Mouse (Mus musculus) adrenal gland, postnatal 25 days (tissue): ENCODE results near the gene Adam8. TPM values are rescaled to one million over a fixed set of nuclear protein-coding genes. Genes with fewer than 3 reads are reported as not detected.

ENCODE experiments used
- DNase-seq: peaks from one replicate; pipeline ENCODE4 v3.0.0; 2021; ENCODE audit warnings: mixed read lengths
- long read RNA-seq: library from polyadenylated mRNA; stranded (forward); transcript quantifications from one replicate; pipeline ENCODE4 v2.0.0, GENCODE M21; 2021
- total RNA-seq: library from RNA; stranded (reverse); gene quantifications from 2 replicates; pipeline ENCODE4 v1.2.3, GENCODE M21; 2021

The Adam8 gene
- 1.9 and 2.1 TPM in 2 replicates for total RNA-seq
- long read RNA-seq = 0 reads

- DNase-seq = peak; percentile 59
Measured at GRCm38 (mm10) chr7:139992406-139992805, at the start of gene Adam8. Gene Adam8 (minus strand): TSS chr7:139992562.

DNA sequence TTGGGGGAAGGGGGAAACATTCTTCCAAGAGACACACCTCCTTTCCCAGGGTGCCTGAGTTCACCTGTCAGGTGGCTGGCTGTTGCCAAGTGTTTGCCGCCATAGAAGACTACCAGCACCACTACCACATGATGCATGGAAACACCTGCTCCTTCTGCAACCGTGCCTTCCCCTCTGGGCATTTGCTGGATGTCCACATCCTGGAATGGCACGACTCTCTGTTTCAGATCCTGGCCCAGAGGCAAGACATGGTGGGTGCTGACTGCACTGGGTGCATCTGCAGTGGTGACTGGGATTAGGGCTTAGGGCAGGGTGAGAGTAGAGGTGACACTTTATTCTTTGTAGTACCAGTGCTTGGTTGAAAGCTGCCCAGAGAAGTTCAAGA lies 44.8 kb upstream of the Adam8 start:
- no peak for DNase-seq

DNA sequence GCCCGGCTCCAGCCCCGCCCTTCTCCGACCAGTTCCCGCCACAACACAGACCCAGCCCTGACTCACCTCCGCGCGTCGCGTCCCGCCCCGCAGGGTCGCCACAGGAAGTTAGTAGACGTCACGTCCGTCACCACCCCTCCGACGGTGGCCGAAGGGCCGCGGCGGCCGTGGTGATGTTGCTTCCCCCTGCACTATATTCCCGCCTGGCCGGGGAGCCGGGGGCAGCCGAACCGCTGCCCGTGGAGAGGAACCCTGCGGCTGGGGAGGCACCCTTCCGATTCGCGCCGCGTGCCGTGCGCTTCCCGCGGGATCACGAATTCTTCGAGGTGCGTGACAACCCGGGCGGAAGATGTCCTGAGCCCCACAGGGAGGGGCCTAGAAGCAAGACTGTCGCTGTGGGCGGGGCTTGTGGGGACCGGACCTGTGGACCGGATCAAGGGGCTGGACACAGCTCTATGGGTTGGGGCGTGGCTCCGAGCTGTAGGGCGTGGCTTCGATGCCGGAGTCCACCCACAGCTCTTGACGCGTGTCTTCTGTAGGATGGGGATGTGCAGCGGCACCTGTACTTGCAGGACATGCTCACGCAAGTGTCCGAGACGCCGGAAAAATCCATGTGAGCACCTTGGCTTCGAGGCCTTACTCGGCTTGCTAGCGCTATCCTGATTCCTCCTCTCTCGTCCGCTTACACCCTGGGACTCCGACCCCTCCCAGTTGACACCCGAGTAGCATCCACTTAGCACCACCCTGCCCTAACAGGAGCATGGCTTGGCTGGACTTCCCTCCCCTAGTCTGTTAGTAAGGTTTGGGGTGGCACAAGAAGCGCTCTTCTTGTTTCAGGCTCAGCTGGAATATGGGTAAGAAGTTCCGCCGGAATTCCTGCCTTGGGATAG lies 44.2 kb upstream of the Adam8 start, which contains the start of the genes Zfp511 and Tubgcp2:
TSS of gene Zfp511 (plus strand) at position 111 of the 890 bp plus-strand sequence.
TSS of gene Tubgcp2 (minus strand) at position 389 of the 890 bp plus-strand sequence.
- DNase-seq = peak; percentile 96

- no peak for DNase-seq
Measured at GRCm38 (mm10) chr7:140035456-140035855, 43.1 kb upstream of the Adam8 start.

DNA sequence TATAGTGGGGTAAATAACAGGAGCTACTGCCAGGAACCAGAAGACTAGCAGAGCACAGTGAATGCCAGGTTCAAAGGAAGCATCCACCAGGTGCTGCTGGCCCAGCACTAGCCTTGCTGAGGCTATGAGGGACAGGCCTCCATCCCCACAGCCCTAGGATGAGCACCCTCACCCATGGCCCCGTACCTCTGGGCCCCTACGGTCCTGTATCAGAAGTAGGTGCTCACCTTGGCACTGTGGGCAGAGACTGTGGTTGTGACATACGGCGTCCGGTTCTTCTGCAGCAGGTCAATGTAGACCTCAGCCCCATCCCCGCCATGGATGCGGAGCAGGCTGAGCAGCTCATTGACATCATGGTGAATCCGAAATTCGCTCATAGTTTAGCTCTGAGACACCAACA lies 41.0 kb upstream of the Adam8 start:
- DNase-seq = no peak

- no peak for DNase-seq
Measured at GRCm38 (mm10) chr7:140032366-140032765, 40.0 kb upstream of the Adam8 start.

DNA sequence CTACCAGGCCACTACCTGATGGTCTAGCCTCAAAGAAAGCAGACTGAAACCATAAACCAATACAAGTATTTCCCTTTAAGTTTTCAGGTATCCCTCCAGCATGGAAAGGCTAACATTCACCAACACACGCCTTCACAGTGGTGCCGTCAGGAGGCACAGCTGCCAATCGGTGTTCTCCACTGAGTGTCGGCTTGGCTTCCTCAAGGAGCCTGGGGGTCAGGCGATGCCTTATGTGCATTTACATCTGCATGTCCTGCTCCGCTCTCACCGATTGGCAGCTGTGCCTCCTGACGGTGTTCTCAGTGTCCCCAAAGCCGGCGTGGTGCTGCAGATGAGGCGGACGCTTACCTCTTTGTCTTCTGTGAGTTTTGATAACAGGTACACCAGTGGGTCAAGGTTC lies 39.4 kb upstream of the Adam8 start:
- no peak for DNase-seq

- DNase-seq = no peak
Measured at GRCm38 (mm10) chr7:140011336-140011735, 19.0 kb upstream of the Adam8 start.

- no peak for DNase-seq
Measured at GRCm38 (mm10) chr7:140007781-140008180, 15.4 kb upstream of the Adam8 start.

- no peak for DNase-seq
Measured at GRCm38 (mm10) chr7:140006861-140007611, 14.7 kb upstream of the Adam8 start.

GRCm38 (mm10) chr7:140004666-140005065 lies 12.3 kb upstream of the Adam8 start:
- DNase-seq = no peak

- DNase-seq = no peak
Measured at GRCm38 (mm10) chr7:140001086-140001740, 8.9 kb upstream of the Adam8 start.

GRCm38 (mm10) chr7:139998691-139999350 lies 6.5 kb upstream of the Adam8 start:
- no peak for DNase-seq

DNA sequence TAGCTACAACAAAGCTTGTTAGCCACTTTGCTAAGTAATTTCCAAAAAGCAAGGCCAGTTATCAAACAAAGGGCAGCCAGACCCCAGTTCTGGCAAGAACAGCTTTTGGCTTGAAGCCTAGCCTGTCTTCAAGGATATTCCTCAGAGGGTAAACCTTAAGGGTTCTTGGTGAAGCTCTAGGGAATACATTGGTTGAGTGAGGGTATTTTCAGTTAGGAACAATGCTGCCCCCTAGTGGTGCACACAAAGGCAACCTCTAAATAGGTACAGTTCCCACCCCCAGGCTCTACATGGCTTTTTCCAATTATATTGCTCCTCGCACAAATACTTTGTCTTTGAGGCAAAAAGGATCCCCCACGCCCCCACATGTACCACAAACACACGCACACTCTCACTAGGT lies 2.3 kb upstream of the Adam8 start:
- peak; percentile 57 for DNase-seq

DNA sequence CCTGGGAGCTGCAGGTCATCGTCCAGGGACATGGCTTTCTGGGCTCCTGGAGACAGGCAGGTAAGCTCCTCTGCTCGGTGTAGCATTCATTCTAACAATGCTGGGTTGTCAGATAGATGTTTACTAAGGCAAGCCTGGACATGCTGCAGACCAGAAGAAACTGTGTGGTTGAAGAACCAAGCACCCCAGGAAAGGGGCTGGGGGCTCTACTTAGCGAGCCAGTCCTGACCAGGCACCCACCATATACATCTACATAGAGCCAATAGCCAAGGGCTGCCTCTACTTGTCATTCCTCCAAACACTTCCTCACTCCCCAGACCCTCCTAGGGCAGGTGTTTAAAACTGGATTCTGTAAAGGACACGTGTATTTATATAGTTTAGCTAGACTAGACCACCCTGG lies 1.8 kb upstream of the Adam8 start:
- DNase-seq = no peak

DNA sequence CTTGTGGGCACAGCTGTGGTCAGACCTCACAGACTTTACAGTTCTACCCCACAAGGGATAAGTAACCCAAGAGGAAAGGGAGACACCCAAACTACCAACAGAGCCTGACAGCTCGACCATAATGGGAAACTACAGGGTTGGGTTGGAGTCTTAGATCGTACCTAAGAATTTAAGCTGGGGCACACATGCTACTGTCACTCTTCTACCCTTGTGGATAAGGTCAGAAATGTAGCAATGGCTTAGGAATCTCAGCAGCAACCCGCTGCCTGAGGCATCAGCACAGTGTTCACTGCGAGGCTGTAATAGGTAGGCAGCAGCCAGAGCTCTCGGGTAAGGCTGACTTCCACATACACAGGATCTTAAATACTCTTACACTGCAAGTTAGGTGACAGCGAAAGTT lies 1.2 kb upstream of the Adam8 start:
- no peak for DNase-seq

- no peak for DNase-seq
Measured at GRCm38 (mm10) chr7:139990864-139991394, 1.4 kb downstream of the Adam8 start.

GRCm38 (mm10) chr7:139988272-139988671 lies 4.1 kb downstream of the Adam8 start:
- no peak for DNase-seq

DNA sequence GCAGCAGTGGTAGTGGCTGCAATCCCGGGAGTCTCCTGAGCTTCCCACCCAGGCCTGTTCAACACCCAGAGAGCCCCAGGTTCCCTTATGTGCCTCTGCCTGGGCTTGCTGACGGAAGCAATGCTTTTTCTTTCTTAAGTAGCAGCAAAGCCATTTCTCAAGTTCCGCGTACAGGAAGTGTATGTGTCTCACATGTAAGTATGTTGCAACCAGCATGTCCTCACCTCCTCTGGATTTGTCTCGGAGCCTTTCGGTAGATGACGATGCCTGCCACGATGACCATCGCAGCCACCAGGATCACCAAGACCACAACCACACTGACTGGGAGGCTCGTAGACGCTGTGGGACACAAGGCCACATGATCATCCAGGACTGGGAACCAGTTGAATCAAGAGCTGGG lies 7.9 kb downstream of the Adam8 start:
- no peak for DNase-seq

GRCm38 (mm10) chr7:139982058-139982457 lies 10.3 kb downstream of the Adam8 start:
- DNase-seq = no peak

DNA sequence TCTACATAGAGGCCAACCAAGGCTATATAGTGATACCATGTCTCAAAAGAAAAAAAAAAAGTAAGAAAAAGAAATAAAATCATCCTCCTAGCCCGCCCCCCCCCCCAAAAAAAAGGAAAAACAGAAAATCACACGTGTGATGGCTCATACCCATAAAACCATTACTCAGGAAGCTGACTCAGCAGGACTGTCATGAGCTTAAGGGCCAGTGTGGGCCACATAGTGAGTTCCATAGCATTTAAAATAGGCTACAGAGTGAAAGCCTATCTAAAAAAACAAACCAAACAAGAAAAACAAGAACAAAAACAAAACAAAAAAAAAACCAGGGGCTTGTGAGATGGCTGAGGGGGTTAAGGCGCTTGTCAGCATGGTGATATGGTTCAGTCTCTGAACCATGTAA lies 11.6 kb downstream of the Adam8 start:
- DNase-seq = no peak
